Mouse (Mus musculus) embryonic fibroblast, embryonic 13.5 days (primary cell): Measurements from ENCODE around the gene Ces2h.

Experiments
- CTCF ChIP-seq: IDR thresholded peaks from 2 replicates; pipeline ENCODE4 v1.5.1; 2011; ENCODE audit warnings: mild to moderate bottlenecking, control low read depth, low read length, moderate library complexity, borderline replicate concordance; ENCODE audit not compliant: insufficient read depth
- POLR2A ChIP-seq: IDR thresholded peaks from 2 replicates; pipeline ENCODE4 v1.6.1; 2011; ENCODE audit warnings: low read depth, mild to moderate bottlenecking, control low read depth, low read length, moderate library complexity

DNA sequence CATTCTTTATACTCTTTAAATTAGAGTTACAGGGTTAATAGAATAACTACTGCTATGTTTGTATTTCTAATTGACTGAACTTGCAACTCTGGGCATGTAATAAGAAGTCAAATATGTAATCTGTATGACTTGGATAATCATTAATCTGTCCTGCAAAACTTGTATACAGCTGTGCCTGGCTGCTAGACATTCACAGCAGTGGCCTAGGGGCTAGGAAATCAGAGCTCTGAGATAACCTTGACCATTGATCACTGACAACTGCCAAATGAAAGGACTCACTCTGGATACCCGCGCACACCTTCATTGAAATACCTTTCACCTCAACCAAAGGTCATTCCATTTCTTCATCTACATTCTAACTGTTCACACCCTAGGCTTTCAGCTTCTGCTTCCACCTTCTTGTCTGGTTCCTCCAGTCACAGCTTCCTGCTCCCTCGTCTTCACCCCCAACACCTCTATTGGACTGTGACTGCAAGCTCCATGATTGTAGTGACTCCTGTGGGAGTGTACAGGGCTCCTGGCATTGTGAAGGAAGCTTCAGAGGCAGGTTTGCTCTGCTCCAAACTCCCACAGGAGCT is 45.3 kb downstream of the Ces2h start:
- TF ChIP-seq POLR2A, result no peak
- no peak for TF ChIP-seq CTCF
